Mouse (Mus musculus): Measurements from ENCODE around the gene Thada.

DNA sequence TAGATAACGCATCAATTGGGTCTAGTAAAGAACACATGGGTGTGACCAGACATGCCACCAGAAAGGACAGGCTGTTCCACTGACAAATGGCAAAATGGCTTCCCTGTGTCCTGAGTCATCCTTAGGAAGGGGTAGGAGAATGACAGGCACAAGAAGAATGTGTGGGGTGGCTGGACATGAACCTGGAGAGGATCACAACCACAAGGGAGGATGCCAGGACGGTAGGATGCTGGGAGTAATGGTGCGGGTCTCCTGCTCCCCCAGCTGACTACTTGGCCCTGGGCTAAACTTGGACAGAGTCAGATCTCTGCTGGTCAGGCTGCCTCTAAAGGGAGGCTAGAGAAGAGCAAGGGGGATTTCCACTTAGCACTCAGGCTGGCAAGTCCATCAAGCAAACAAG is 270.2 kb downstream of the Thada start:
- TF ChIP-seq POLR2A (IDR thresholded peaks at IDR 0.05; ENCODE audit: low read depth, low read length) (no peak), CTCF (conservative IDR thresholded peaks at IDR 0.05; ENCODE audit: insufficient read depth, insufficient read length, low read depth, low read length) (no peak)
